Mouse (Mus musculus): ENCODE results near the gene Fbrsl1. TPM values are rescaled to one million over a fixed set of nuclear protein-coding genes. Genes with fewer than 3 reads are reported as not detected.

The Fbrsl1 gene
- 29.4 and 35.7 TPM in 2 replicates for polyA plus RNA-seq (2012; ENCODE audit: insufficient read depth, insufficient read length, missing spikeins)

- peaks cover 22% of the 10 kb centered on the region for H3K4me1 ChIP-seq (ENCODE audit: control insufficient read depth, insufficient read depth, low read length)
- peak within 1 kb of the TSS; percentile 93 for H3K4me3 ChIP-seq (ENCODE audit: insufficient read depth, low read length)
- TF ChIP-seq POLR2A (IDR thresholded peaks at IDR 0.05; ENCODE audit: borderline replicate concordance, low read depth, low read length) (0 out of 2 replicates have a peak, but pooled peaks have one; percentile 25), CTCF (IDR thresholded peaks at IDR 0.05; ENCODE audit: low read depth, low read length) (no peak)
- H3K27ac ChIP-seq (ENCODE audit: insufficient read depth, low read depth, low read length): no peak within 1 kb of the TSS; the same call in 1 of the 2 replicates
Measured at GRCm38 (mm10) chr5:110448436-110449134, at the start of gene Fbrsl1. Gene Fbrsl1 (minus strand): TSS chr5:110448503.

DNA sequence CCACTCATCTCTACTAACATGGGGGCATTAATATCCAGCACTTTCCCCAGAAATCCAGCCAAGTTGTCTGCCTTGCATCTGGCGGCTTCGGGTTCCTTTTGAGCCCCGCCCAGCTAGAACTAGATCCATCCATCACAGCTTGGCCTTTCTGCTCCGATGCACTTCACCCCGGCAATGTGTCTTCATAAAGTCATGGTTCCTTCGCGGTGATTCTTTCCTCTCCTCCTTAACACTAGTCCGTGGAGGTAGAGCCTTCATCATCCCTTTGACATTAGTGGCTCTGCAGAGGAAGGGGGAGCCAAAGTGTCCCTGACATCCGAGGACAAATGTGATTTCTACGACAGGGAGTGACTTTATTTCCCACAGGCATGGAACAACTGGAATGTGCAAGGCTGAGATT, 49.8 kb upstream of the Fbrsl1 start:
- no peaks in the 10 kb centered on the region for H3K4me1 ChIP-seq (ENCODE audit: control insufficient read depth, insufficient read depth, low read length)
- H3K4me3 ChIP-seq (ENCODE audit: insufficient read depth, low read length): no peak overlapping the region
- TF ChIP-seq CTCF (IDR thresholded peaks at IDR 0.05; ENCODE audit: low read depth, low read length): no peak
- no peak for TF ChIP-seq POLR2A (IDR thresholded peaks at IDR 0.05; ENCODE audit: borderline replicate concordance, low read depth, low read length)
- no peak overlapping the region for H3K27ac ChIP-seq (ENCODE audit: insufficient read depth, low read depth, low read length)

- no peak overlapping the region for H3K4me3 ChIP-seq (ENCODE audit: insufficient read depth, low read length)
- no peak for TF ChIP-seq CTCF (IDR thresholded peaks at IDR 0.05; ENCODE audit: low read depth, low read length)
- TF ChIP-seq POLR2A (IDR thresholded peaks at IDR 0.05; ENCODE audit: borderline replicate concordance, low read depth, low read length): no peak
Measured at GRCm38 (mm10) chr5:110497556-110497955, 49.3 kb upstream of the Fbrsl1 start.

GRCm38 (mm10) chr5:110495051-110495450, 46.7 kb upstream of the Fbrsl1 start:
- TF ChIP-seq CTCF (IDR thresholded peaks at IDR 0.05; ENCODE audit: low read depth, low read length): no peak
- TF ChIP-seq POLR2A (IDR thresholded peaks at IDR 0.05; ENCODE audit: borderline replicate concordance, low read depth, low read length): no peak
- H3K4me1 ChIP-seq (ENCODE audit: control insufficient read depth, insufficient read depth, low read length): no peaks in the 10 kb centered on the region
- no peak overlapping the region for H3K4me3 ChIP-seq (ENCODE audit: insufficient read depth, low read length)
- H3K27ac ChIP-seq (ENCODE audit: insufficient read depth, low read depth, low read length): no peak overlapping the region

More at GRCm38 (mm10) chr5:110497556-110497955, 49.3 kb upstream of the Fbrsl1 start:
- H3K4me1 ChIP-seq (ENCODE audit: control insufficient read depth, insufficient read depth, low read length): no peaks in the 10 kb centered on the region
- no peak overlapping the region for H3K27ac ChIP-seq (ENCODE audit: insufficient read depth, low read depth, low read length)

GRCm38 (mm10) chr5:110494396-110494795, 46.1 kb upstream of the Fbrsl1 start:
- TF ChIP-seq POLR2A (IDR thresholded peaks at IDR 0.05; ENCODE audit: borderline replicate concordance, low read depth, low read length) (no peak), CTCF (IDR thresholded peaks at IDR 0.05; ENCODE audit: low read depth, low read length) (no peak)
- Histone ChIP-seq H3K4me1 (ENCODE audit: control insufficient read depth, insufficient read depth, low read length) (no peaks in the 10 kb centered on the region), H3K4me3 (ENCODE audit: insufficient read depth, low read length) (no peak overlapping the region), H3K27ac (ENCODE audit: insufficient read depth, low read depth, low read length) (no peak overlapping the region)

DNA sequence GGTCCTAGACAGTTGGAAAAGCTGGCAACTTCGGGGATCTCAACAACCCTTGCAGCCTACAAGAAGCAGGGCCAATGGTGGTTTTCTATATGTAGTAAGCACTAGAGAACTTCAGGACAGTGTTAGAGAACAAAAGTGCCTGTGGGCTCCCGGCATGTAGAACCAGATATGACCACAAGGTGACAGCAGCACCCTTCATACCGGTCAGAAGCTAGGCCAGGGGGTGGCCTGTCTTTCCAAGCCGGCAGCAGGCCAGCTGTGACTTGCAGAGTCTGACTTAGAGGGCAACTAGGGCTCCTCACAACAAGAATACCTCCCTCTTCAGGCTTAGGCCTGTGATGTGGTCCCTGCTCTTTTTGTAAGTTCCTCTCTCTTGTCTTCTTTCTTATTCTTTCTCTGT, 45.5 kb upstream of the Fbrsl1 start:
- Histone ChIP-seq H3K4me3 (ENCODE audit: insufficient read depth, low read length) (no peak overlapping the region), H3K27ac (ENCODE audit: insufficient read depth, low read depth, low read length) (no peak overlapping the region), H3K4me1 (ENCODE audit: control insufficient read depth, insufficient read depth, low read length) (no peaks in the 10 kb centered on the region)
- TF ChIP-seq POLR2A (IDR thresholded peaks at IDR 0.05; ENCODE audit: borderline replicate concordance, low read depth, low read length) (no peak), CTCF (IDR thresholded peaks at IDR 0.05; ENCODE audit: low read depth, low read length) (peak; percentile 89)

GRCm38 (mm10) chr5:110489639-110490038, 41.3 kb upstream of the Fbrsl1 start:
- TF ChIP-seq CTCF (IDR thresholded peaks at IDR 0.05; ENCODE audit: low read depth, low read length) (no peak), POLR2A (IDR thresholded peaks at IDR 0.05; ENCODE audit: borderline replicate concordance, low read depth, low read length) (no peak)
- no peaks in the 10 kb centered on the region for H3K4me1 ChIP-seq (ENCODE audit: control insufficient read depth, insufficient read depth, low read length)
- no peak overlapping the region for H3K27ac ChIP-seq (ENCODE audit: insufficient read depth, low read depth, low read length)
- no peak overlapping the region for H3K4me3 ChIP-seq (ENCODE audit: insufficient read depth, low read length)

GRCm38 (mm10) chr5:110487943-110488342, 39.6 kb upstream of the Fbrsl1 start:
- TF ChIP-seq CTCF (IDR thresholded peaks at IDR 0.05; ENCODE audit: low read depth, low read length): no peak
- TF ChIP-seq POLR2A (IDR thresholded peaks at IDR 0.05; ENCODE audit: borderline replicate concordance, low read depth, low read length): no peak
- H3K4me3 ChIP-seq (ENCODE audit: insufficient read depth, low read length): no peak overlapping the region
- H3K4me1 ChIP-seq (ENCODE audit: control insufficient read depth, insufficient read depth, low read length): no peaks in the 10 kb centered on the region
- no peak overlapping the region for H3K27ac ChIP-seq (ENCODE audit: insufficient read depth, low read depth, low read length)

- TF ChIP-seq CTCF (IDR thresholded peaks at IDR 0.05; ENCODE audit: low read depth, low read length) (no peak), POLR2A (IDR thresholded peaks at IDR 0.05; ENCODE audit: borderline replicate concordance, low read depth, low read length) (no peak)
- H3K27ac ChIP-seq (ENCODE audit: insufficient read depth, low read depth, low read length): no peak overlapping the region
- no peak overlapping the region for H3K4me3 ChIP-seq (ENCODE audit: insufficient read depth, low read length)
- H3K4me1 ChIP-seq (ENCODE audit: control insufficient read depth, insufficient read depth, low read length): no peaks in the 10 kb centered on the region
Measured at GRCm38 (mm10) chr5:110486674-110487334, 38.5 kb upstream of the Fbrsl1 start.

GRCm38 (mm10) chr5:110484711-110485110, 36.4 kb upstream of the Fbrsl1 start:
- TF ChIP-seq POLR2A (IDR thresholded peaks at IDR 0.05; ENCODE audit: borderline replicate concordance, low read depth, low read length) (no peak), CTCF (IDR thresholded peaks at IDR 0.05; ENCODE audit: low read depth, low read length) (no peak)
- no peak overlapping the region for H3K4me3 ChIP-seq (ENCODE audit: insufficient read depth, low read length)
- no peaks in the 10 kb centered on the region for H3K4me1 ChIP-seq (ENCODE audit: control insufficient read depth, insufficient read depth, low read length)
- H3K27ac ChIP-seq (ENCODE audit: insufficient read depth, low read depth, low read length): no peak overlapping the region
